Mouse (Mus musculus) hindbrain, postnatal 0 days (tissue): Measurements from ENCODE around the gene Clint1. TPM values are rescaled to one million over a fixed set of nuclear protein-coding genes. Genes with fewer than 3 reads are reported as not detected.

Source experiments
- ATAC-seq: fragments of 200-750 bp; cut with Nextera tagmentation; 2 replicates; pipeline ENCODE4 v1.8.0; 2017; ENCODE audit warnings: mild to moderate bottlenecking, moderate TSS enrichment, moderate library complexity
- DNase-seq: peaks from one replicate; pipeline ENCODE4 v3.0.0-alpha.2; 2015; ENCODE audit warnings: low spot score
- H3K27ac ChIP-seq: fragments of 300-500 bp; sonication (generic); 2 replicates; pipeline ENCODE4 v1.5.1; 2014; ENCODE audit warnings: mild to moderate bottlenecking
- H3K27me3 ChIP-seq: fragments of 300-500 bp; sonication (generic); 2 replicates; pipeline ENCODE4 v1.6.1; 2014; ENCODE audit warnings: low read length, mixed read lengths; ENCODE audit not compliant: insufficient read depth
- H3K36me3 ChIP-seq: fragments of 300-500 bp; sonication (generic); 2 replicates; pipeline ENCODE4 v1.6.1; 2014; ENCODE audit warnings: low read length, mixed read lengths; ENCODE audit not compliant: insufficient read depth
- H3K4me1 ChIP-seq: fragments of 300-500 bp; sonication (generic); 2 replicates; pipeline ENCODE4 v1.6.1; 2014; ENCODE audit warnings: antibody characterized with exemption, low read length, mixed read lengths; ENCODE audit not compliant: insufficient read depth
- H3K4me2 ChIP-seq: fragments of 300-500 bp; sonication (generic); 2 replicates; pipeline ENCODE4 v1.6.1; 2014; ENCODE audit warnings: low read depth, mild to moderate bottlenecking, low read length, moderate library complexity, mixed read lengths
- H3K4me3 ChIP-seq: fragments of 300-500 bp; sonication (generic); 2 replicates; pipeline ENCODE4 v1.5.1; 2014; ENCODE audit warnings: low read length
- H3K9ac ChIP-seq: fragments of 300-500 bp; sonication (generic); replicated peaks from 2 replicates; pipeline ENCODE4 v1.6.1; 2014; ENCODE audit warnings: mild to moderate bottlenecking, low read length, moderate library complexity, mixed read lengths
- H3K9me3 ChIP-seq: fragments of 300-500 bp; sonication (generic); 2 replicates; pipeline ENCODE4 v1.6.1; 2016; ENCODE audit warnings: low read length, mixed read lengths
- CTCF ChIP-seq: IDR thresholded peaks from 2 replicates; pipeline ENCODE4 v1.5.1; 2016; ENCODE audit warnings: antibody characterized with exemption, control low read depth, low read depth
- WGBS: fragments of 180-500 bp; shearing (Covaris S2); extraction: QIAGEN DNeasy Blood & Tissue Kit; methylation state at CpG from one replicate; pipeline ENCODE4 v1.1.7; 2014; 5-methylcytosine and 5-hydroxymethylcytosine counted together
- polyA plus RNA-seq: library from polyadenylated mRNA; unstranded; fragments of >200 nt; fragmentation: Nextera tagmentation; extraction: Ambion mirVana; gene quantifications from 2 replicates; pipeline ENCODE4 v1.2.1, GENCODE M21; 2015
- total RNA-seq: library from RNA; depleted of rRNA; stranded (reverse); fragments of >200 nt; gene quantifications from 2 replicates; pipeline ENCODE4 v1.2.3, GENCODE M21; 2014

Clint1 gene
- total and polyA plus RNA-seq, 2 experiments from 2014 or later, result 30.4 to 31.0 TPM

GRCm38 (mm10) chr11:45830112-45830511 lies 21.7 kb upstream of the Clint1 start:
- Histone ChIP-seq H3K4me2 (no peak overlapping the region), H3K9ac (no peak overlapping the region), H3K4me3 (no peak overlapping the region), H3K9me3 (no peaks in the 10 kb centered on the region), H3K27ac (no peak overlapping the region), H3K4me1 (no peaks in the 10 kb centered on the region), H3K27me3 (no peaks in the 10 kb centered on the region), H3K36me3 (no peaks in the 10 kb centered on the region)
- no peak for TF ChIP-seq CTCF
- ATAC-seq (no peak), DNase-seq (no peak)

- no peak overlapping the region for H3K4me2 ChIP-seq
- DNase-seq (no peak), ATAC-seq (no peak)
- H3K9me3 ChIP-seq, result no peaks in the 10 kb centered on the region
- H3K4me1 ChIP-seq, result no peaks in the 10 kb centered on the region
- H3K9ac ChIP-seq, result no peak overlapping the region
- WGBS, result 51% methylated on average over 9 of the region's 9 CpGs
- H3K27me3 ChIP-seq, result no peaks in the 10 kb centered on the region
- H3K4me3 ChIP-seq, result no peak overlapping the region
- H3K27ac ChIP-seq, result no peak overlapping the region
- no peak for TF ChIP-seq CTCF
- H3K36me3 ChIP-seq, result no peaks in the 10 kb centered on the region
These were observed 21.0 kb upstream of the Clint1 start for GRCm38 (mm10) chr11:45830743-45831310.

- ATAC-seq (no peak), DNase-seq (no peak)
- H3K4me2 ChIP-seq, result no peak overlapping the region
- no peaks in the 10 kb centered on the region for H3K4me1 ChIP-seq
- WGBS, result 81% methylated on average over 15 of the region's 15 CpGs
- no peak overlapping the region for H3K27ac ChIP-seq
- no peak for TF ChIP-seq CTCF
- no peaks in the 10 kb centered on the region for H3K27me3 ChIP-seq
- H3K36me3 ChIP-seq, result no peaks in the 10 kb centered on the region
- H3K4me3 ChIP-seq, result no peak overlapping the region
- no peak overlapping the region for H3K9ac ChIP-seq
- H3K9me3 ChIP-seq, result no peaks in the 10 kb centered on the region
These were observed 20.2 kb upstream of the Clint1 start for GRCm38 (mm10) chr11:45831476-45832143.

GRCm38 (mm10) chr11:45835625-45836255 lies 16.1 kb upstream of the Clint1 start:
- no peak for TF ChIP-seq CTCF
- ATAC-seq (no peak), DNase-seq (no peak)
- no peaks in the 10 kb centered on the region for H3K9me3 ChIP-seq
- H3K27ac ChIP-seq, result no peak overlapping the region
- WGBS, result 27% methylated on average over 4 of the region's 4 CpGs
- no peak overlapping the region for H3K4me3 ChIP-seq
- H3K36me3 ChIP-seq, result no peaks in the 10 kb centered on the region
- no peak overlapping the region for H3K9ac ChIP-seq
- H3K27me3 ChIP-seq, result no peaks in the 10 kb centered on the region
- H3K4me2 ChIP-seq, result no peak overlapping the region
- no peaks in the 10 kb centered on the region for H3K4me1 ChIP-seq

GRCm38 (mm10) chr11:45837257-45837817 lies 14.5 kb upstream of the Clint1 start:
- Histone ChIP-seq H3K9me3 (no peaks in the 10 kb centered on the region), H3K4me2 (no peak overlapping the region), H3K4me1 (no peaks in the 10 kb centered on the region), H3K27me3 (no peaks in the 10 kb centered on the region), H3K4me3 (no peak overlapping the region), H3K36me3 (no peaks in the 10 kb centered on the region), H3K9ac (no peak overlapping the region), H3K27ac (no peak overlapping the region)
- TF ChIP-seq CTCF, result no peak
- 86% methylated on average over 5 of the region's 5 CpGs for WGBS
- no peak for ATAC-seq
- no peak for DNase-seq

- H3K4me1 ChIP-seq, result no peaks in the 10 kb centered on the region
- DNase-seq (no peak), ATAC-seq (no peak)
These were observed 13.4 kb upstream of the Clint1 start for GRCm38 (mm10) chr11:45838450-45838849.

More at GRCm38 (mm10) chr11:45838450-45838849, 13.4 kb upstream of the Clint1 start:
- Histone ChIP-seq H3K27me3 (no peaks in the 10 kb centered on the region), H3K36me3 (no peaks in the 10 kb centered on the region), H3K4me3 (no peak overlapping the region), H3K4me2 (no peak overlapping the region), H3K27ac (no peak overlapping the region), H3K9me3 (no peaks in the 10 kb centered on the region), H3K9ac (no peak overlapping the region)
- TF ChIP-seq CTCF, result no peak
- 85% methylated on average over 3 of the region's 3 CpGs for WGBS
